Mouse (Mus musculus): ENCODE data around the gene Twsg1.

DNA sequence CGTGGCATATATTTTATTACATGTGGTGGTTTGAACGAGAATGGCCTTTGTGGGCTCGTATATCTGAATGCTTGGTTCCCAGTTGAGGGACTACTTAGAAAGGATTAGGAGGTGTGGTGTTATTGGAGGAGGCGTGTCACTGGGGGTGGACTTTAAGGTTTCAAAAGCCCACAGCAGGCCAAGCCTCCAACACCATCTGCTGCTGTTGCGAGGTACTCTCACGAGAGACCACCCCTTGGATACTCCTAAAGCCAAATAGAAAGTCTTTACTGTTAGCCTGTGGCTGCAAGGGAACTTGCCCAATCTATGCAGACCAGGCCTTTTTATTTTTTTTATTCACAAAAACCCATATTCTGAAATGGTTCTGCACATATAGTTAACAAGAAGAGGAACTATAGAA is 29.1 kb downstream of the Twsg1 start:
- no peak for TF ChIP-seq CTCF (IDR thresholded peaks at IDR 0.05; ENCODE audit: extremely low read depth, insufficient read length, insufficient replicate concordance, low read depth, low read length)
- TF ChIP-seq POLR2A (IDR thresholded peaks at IDR 0.05; ENCODE audit: low read depth, low read length) = no peak
